8 mouse cellular contexts compared by ENCODE assay signal in genomic region chr6:89344613-89345485, GRCm38 (mm10). TPM values are rescaled to one million over a fixed set of nuclear protein-coding genes. Genes with fewer than 3 reads are reported as not detected.
DNase-seq lines count a peak whose midpoint lies in the region; ATAC-seq and TF ChIP-seq lines count a peak whose summit lies in the region.

No protein-coding gene starts in this region.

- no peak overlapping the region for H3K4me2 ChIP-seq in forebrain, embryonic 14.5 days (ENCODE audit: low read length)
- 0 out of 2 replicates have a peak overlapping the region, but pooled peaks have one; percentile 11 for H3K4me2 ChIP-seq in stomach, postnatal 0 days (replicated peaks; ENCODE audit: low read depth)

- H3K36me3 ChIP-seq in forebrain, embryonic 14.5 days (ENCODE audit: control insufficient read depth, insufficient read depth, low read length) = peaks cover 78% of the 10 kb centered on the region
- H3K36me3 ChIP-seq in midbrain, embryonic 10.5 days = peaks cover 97% of the 10 kb centered on the region
- peaks cover 16% of the 10 kb centered on the region for H3K36me3 ChIP-seq in stomach, postnatal 0 days (ENCODE audit: control insufficient read depth, insufficient read depth, low read length)

- WGBS in forebrain, embryonic 14.5 days = 33% methylated on average over 10 of the region's 10 CpGs
- WGBS in midbrain, embryonic 10.5 days = 39% methylated on average over 10 of the region's 10 CpGs
- 30% methylated on average over 10 of the region's 10 CpGs for WGBS in stomach, postnatal 0 days

- ATAC-seq in forebrain, embryonic 14.5 days = peak; percentile 68
- ATAC-seq in stomach, postnatal 0 days (ENCODE audit: low FRiP score, low TSS enrichment) = peak; percentile 87

- intact Hi-C loops in heart, postnatal 36 days (cut with DNase I) = loop anchor here (5.0 kb wide), 3 partner anchors 207 to 408 kb away; no protein-coding TSS in a partner anchor

- no peak overlapping the region for H3K4me3 ChIP-seq in forebrain, embryonic 14.5 days (ENCODE audit: low read depth, low read length)
- H3K4me3 ChIP-seq in midbrain, embryonic 10.5 days = no peak overlapping the region
- no peak overlapping the region for H3K4me3 ChIP-seq in stomach, postnatal 0 days (ENCODE audit: low read depth, low read length)

- no peaks in the 10 kb centered on the region for H3K9me3 ChIP-seq in forebrain, embryonic 14.5 days (replicated peaks; ENCODE audit: control insufficient read depth, low read length)
- H3K9me3 ChIP-seq in midbrain, embryonic 10.5 days (replicated peaks) = no peaks in the 10 kb centered on the region
- H3K9me3 ChIP-seq in stomach, postnatal 0 days (ENCODE audit: control insufficient read depth, low read length) = no peaks in the 10 kb centered on the region

- H3K4me1 ChIP-seq in forebrain, embryonic 14.5 days (ENCODE audit: control insufficient read depth, insufficient read depth, low read length) = peaks cover 13% of the 10 kb centered on the region
- H3K4me1 ChIP-seq in midbrain, embryonic 10.5 days = peaks cover 23% of the 10 kb centered on the region
- peaks cover 7% of the 10 kb centered on the region for H3K4me1 ChIP-seq in stomach, postnatal 0 days (replicated peaks; ENCODE audit: control insufficient read depth, insufficient read depth)

- no peaks in the 10 kb centered on the region for H3K27me3 ChIP-seq in forebrain, embryonic 14.5 days (replicated peaks; ENCODE audit: control insufficient read depth, insufficient read depth, low read length)
- no peaks in the 10 kb centered on the region for H3K27me3 ChIP-seq in midbrain, embryonic 10.5 days (ENCODE audit: low read depth, poor library complexity, severe bottlenecking)
- H3K27me3 ChIP-seq in stomach, postnatal 0 days (ENCODE audit: control insufficient read depth, insufficient read depth, low read length) = no peaks in the 10 kb centered on the region

- TF ChIP-seq CTCF in stomach, postnatal 0 days (IDR thresholded peaks at IDR 0.05; ENCODE audit: low read depth) = peak; percentile 28

- peak overlapping the region; percentile 27; the same call in 1 of the 2 replicates for H3K27ac ChIP-seq in forebrain, embryonic 14.5 days (ENCODE audit: low read depth, low read length)
- H3K27ac ChIP-seq in midbrain, embryonic 10.5 days (replicated peaks) = peak overlapping the region; percentile 75
- peak overlapping the region; percentile 78 for H3K27ac ChIP-seq in stomach, postnatal 0 days (replicated peaks)

- DNase-seq in CD4-positive helper T cell, adult 2 months (ENCODE audit: low read depth, low spot score) = peak; percentile 15
- DNase-seq in R1 (ENCODE audit: low read depth, low spot score) = peak; percentile 95
- peak; percentile 64 for DNase-seq in forebrain, embryonic 14.5 days (ENCODE audit: low spot score)
- DNase-seq in heart, postnatal 36 days = peak; percentile 85 to 88
- peak; percentile 95 to 96 for DNase-seq in kidney, postnatal 36 days
- peak; percentile 60 for DNase-seq in midbrain, embryonic 10.5 days (ENCODE audit: low spot score)
- DNase-seq in stomach, postnatal 0 days (ENCODE audit: low spot score) = peak; percentile 75
- no peak for DNase-seq in frontal cortex, postnatal 25 days (ENCODE audit: low spot score in 2 of 2)

- H3K9ac ChIP-seq in forebrain, embryonic 14.5 days (ENCODE audit: low read length) = peak overlapping the region; percentile 5; the same call in 1 of the 2 replicates
- H3K9ac ChIP-seq in stomach, postnatal 0 days (ENCODE audit: low read length) = peak overlapping the region; percentile 27

- no peak for TF ChIP-seq EP300 in stomach, postnatal 0 days (optimal IDR thresholded peaks at IDR 0.05)

RNA-seq across cellular contexts. Expression of gene Plxna1, which starts 17.6 kb away (rescaled TPM):
- polyA plus RNA-seq in forebrain, embryonic 14.5 days (2014; fragmentation: Nextera tagmentation; extraction: Ambion mirVana) = 26.8 and 31.9 TPM in 2 replicates
- 10 to 100 TPM; 18.9 to 21.9 TPM for total RNA-seq in heart, postnatal 36 days (2021)
- 24.3 and 30.4 TPM in 2 replicates for polyA plus RNA-seq in midbrain, embryonic 10.5 days (2016; fragmentation: Nextera tagmentation; extraction: Ambion mirVana)
- 10.3 and 11.5 TPM in 2 replicates for polyA plus RNA-seq in stomach, postnatal 0 days (2015; fragmentation: Nextera tagmentation; extraction: Ambion mirVana)

Comparison
In these comparisons a context has a peak if more than half of its experiments do, and no peak if none do; other contexts are left out.
1. DNase-seq: peak in CD4-positive helper T cell, adult 2 months (single experiment), R1 (single experiment), forebrain, embryonic 14.5 days (single experiment), heart, postnatal 36 days (2 of 2), kidney, postnatal 36 days (2 of 2), midbrain, embryonic 10.5 days (single experiment) and stomach, postnatal 0 days (single experiment); none in frontal cortex, postnatal 25 days (0 of 2).
2. H3K27ac ChIP-seq: peak in every context shown above with its lines; median percentile 78 in stomach, postnatal 0 days; 75 in midbrain, embryonic 10.5 days; 27 in forebrain, embryonic 14.5 days.